Mouse (Mus musculus) kidney, adult 2 months (tissue): ENCODE data around the gene Apod.

ENCODE experiments used
- CTCF ChIP-seq: fragments of 200-500 bp; conservative IDR thresholded peaks from 2 replicates; pipeline ENCODE4 v1.5.1; 2011; ENCODE audit warnings: low read depth, mild to moderate bottlenecking, control low read depth, low read length, moderate library complexity, mixed read lengths; ENCODE audit not compliant: insufficient read depth, insufficient read length
- POLR2A ChIP-seq: fragments of 200-500 bp; IDR thresholded peaks from one replicate; pipeline ENCODE4 v1.6.1; 2011; ENCODE audit warnings: low read depth, low read length, control low read depth

- TF ChIP-seq CTCF (no peak), POLR2A (no peak)
Observed at GRCm38 (mm10) chr16:31278581-31278980, 36.0 kb downstream of the Apod start.
